Mouse (Mus musculus): ENCODE measurements at regions not wholly inside any gene's neighbourhood (a gene's known extent, or its start where the extent isn't known, plus 50 kb on each side); places are given as distances from the start of the nearest gene placed in this dataset.

DNA sequence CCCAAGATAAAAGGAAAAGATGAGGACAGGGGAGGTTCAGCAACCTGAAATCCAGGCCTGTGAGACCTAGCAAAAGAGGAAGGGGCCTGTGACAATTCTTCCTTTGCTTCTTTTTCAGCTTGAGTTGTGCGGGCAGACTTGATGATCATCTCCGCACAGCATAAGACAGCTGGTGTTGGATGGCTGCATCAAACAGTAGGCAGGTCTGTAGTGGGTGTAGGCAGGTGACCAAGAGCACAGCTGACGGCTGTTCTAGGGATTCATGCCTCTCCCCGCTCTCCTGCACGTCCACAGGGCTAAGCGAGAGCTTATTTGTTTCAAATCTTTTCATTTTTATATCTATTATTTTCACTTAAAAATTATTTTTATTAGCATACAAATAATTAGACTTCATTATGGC is 450.8 kb upstream of the Lsamp start:
- TF ChIP-seq GATA1 (IDR thresholded peaks at IDR 0.05; ENCODE audit: low read length) = no peak
- TF ChIP-seq TAL1 (IDR thresholded peaks at IDR 0.05; ENCODE audit: low read length) = no peak
